Mouse (Mus musculus): ENCODE data around the gene Atg16l1.
A peak's percentile ranks its signal among the peaks of the same experiment; 100 is the strongest.

Atg16l1 gene

GRCm38 (mm10) chr1:87755641-87756470, at the start of gene Atg16l1:
Atg16l1 (plus strand) TSS chr1:87755870.
- DNase-seq = peak; percentile 90

DNA sequence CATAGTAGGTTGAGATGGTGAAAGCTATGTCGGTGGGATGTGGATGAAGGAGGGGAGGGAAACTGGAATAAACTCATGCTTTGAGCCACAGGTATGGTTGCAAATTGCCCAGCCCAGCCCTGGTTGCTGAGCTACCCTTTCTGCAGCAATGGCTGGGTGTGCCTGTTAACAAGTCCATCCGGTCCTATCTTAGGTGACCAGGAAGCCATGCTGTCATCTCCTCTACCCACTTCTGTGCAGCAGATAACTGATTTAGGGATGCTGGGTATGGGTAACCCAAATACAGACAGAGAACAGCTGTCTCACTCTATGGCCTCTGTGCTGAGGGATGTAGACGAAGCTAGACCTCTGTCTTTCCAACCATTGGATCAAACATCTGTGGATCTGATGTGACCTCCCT, 49.3 kb upstream of the Atg16l1 start:
- DNase-seq = no peak

DNA sequence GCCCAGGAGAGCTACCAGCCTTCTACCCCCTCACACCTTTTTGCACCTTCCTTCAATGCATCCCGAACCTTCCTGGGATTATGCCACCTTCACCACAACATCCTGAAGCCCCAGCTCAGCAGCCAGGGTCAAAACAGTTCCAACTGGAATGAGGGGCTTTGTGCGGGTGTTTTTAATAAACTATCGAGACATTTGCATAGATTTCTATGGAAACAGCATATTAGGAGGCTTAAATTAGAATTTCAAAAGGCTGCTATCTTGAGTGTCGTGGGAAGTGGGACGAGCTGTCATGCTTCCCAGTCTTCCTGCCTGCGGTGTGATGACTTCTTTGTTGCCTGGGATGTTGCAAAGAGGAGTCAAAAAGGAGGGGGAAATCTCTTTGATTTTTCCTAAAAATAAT, 46.6 kb upstream of the Atg16l1 start:
- DNase-seq = no peak

DNA sequence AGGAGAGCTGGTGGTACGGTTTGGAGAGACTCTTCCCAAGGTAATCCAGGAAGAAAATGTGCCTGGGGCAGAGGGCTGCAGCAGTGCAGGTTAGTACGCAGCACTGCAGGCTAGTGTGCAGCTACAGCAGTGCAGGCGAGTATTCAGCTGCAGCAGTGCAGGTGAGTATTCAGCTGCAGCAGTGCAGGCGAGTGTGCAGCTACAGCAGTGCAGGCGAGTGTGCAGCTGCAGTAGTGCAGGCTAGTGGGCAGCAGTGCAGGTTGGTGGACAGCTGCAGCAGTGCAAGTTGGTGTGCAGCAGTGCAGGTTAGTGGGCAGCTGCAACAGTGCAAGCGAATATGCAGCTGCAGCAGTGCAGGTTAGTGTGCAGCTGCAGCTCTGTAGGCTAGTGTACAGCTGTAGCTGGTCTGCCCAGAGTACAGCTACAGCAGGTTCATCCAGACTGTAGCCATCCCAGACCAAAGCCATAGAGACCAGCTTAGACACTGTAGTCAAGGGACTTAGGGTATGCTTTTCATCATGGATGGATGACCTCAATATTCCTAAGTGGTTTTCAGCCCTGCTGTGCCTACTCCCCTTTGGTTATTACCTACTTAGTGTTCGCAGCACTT, 45.9 kb upstream of the Atg16l1 start:
- DNase-seq = no peak

DNA sequence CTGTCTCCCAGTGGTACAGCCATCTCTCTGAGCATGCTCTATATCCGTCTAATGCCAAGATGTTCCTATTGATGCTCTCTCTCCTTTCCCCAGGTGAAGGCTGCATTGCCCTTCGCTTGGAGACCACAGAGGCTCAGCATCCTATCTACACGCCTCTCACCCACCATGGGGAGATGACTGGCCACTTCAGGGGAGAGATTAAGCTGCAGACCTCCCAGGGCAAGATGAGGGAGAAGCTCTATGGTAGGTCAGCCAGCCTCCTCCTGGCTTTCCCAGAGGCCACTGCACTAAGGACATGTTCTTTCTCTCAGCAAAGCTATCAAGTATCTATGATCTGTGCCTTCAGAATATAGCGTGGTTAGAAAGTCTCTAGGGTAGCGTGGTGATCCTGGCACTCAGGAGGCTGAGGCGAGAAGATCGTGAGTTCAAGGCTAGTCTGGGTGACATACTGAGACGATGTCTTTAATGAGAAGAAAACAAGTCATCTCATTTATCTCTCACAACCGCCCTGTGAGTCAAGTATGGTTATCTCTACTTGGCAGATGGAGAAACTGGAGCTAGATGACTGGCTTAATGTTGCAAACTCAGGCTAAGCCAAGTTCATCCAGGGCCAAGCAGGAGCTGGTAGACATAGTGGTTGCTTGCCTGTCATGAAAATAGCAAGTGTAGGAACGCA, 43.6 kb upstream of the Atg16l1 start:
- DNase-seq = no peak

DNA sequence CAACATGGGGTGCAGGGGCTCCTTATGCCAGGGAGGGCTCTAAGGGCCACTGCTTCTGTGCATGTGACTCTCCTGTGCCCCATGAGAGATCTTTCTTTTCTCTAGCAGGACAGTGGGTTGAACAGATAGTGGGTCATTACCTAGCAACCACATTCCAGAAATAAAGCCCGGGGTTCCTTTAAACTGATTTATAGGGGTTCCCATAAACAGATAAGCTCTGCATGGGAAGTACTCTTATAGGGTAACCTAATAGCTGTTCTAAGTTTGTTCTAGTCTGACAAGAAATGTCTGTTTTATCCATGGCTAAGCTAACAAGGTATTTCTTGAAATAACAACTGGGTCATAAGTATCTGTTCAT, 43.1 kb upstream of the Atg16l1 start:
- no peak for DNase-seq

DNA sequence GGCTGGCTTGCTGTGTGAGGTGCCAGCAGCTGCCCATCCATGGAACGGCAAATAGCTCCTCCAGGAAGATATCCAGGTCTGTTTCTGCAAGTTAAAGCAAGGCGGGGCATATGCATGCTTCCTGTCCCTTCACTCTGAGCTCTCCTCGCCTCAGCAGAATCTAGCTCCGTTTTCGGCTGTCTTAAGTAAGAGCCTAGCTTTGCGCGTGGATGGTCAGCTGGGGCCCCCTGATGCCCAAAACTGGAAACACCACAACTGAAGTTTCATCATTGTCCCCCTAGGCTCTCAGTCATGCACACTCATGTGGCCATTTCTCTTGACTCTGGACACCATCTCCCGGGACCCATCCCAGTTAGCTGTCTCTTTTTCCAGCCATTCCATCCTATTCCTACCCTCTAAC, 34.3 kb upstream of the Atg16l1 start:
- peak; percentile 55 for DNase-seq

DNA sequence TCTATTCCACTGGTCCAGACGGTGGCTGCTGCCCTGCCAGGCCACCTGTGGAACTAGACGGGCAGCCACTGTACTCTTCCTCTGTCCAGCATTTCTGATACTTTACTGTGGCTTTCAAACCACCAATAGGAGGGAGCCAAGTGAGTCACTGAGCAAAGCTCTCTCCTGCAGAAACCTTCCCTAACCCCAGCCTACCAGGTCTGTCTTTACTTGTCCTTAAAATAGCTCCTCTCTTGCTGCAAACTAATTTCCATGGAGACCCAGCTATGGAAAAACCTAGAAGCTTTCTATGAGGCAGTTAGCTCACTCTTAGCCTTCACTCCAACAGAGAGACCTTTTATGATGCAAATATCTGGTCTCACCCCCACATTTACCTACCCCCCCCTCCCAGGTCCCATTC, 33.6 kb upstream of the Atg16l1 start:
- no peak for DNase-seq

DNA sequence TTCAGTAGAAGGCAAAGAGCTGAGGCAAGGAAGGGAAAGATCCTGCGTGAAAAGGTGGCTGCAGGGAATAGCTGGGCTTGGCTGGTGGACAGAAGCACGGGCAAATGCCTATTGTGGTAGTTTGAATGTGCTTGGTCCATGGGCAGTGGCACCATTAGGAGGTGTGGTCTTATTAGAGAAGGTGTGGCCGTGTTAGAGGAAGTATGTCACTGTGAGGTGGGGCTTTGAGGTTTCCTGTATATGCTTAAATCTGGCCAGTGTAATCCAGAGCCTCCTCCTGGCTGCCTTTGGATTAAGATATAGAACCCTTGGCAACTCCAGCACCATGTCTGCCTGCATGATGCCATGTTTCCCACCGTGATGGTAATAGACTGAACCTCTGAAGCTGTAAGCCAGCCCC, 32.3 kb upstream of the Atg16l1 start:
- no peak for DNase-seq

DNA sequence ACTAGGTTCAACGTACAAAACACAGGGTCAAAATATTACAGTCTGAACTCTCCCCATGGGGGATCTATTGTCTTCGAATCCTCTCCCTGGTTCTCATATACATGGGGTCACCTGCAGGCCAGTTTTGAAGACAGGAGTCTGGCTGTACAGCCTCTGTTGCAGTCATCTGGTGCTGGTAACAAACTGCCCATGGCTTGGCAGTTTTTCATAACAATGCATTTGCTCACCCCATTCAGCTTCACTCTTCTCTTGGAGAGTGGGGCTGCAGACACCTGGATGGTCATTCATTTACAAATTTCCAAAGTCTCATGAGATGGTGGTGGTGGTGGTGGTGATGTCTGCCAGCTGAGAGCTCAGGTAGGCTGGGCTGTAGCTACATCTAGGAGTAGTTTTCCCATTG, 26.6 kb upstream of the Atg16l1 start:
- DNase-seq = no peak

GRCm38 (mm10) chr1:87729850-87730249, 25.8 kb upstream of the Atg16l1 start:
- DNase-seq = no peak

GRCm38 (mm10) chr1:87730271-87730670, 25.4 kb upstream of the Atg16l1 start:
- no peak for DNase-seq

- no peak for DNase-seq
Measured at GRCm38 (mm10) chr1:87733212-87733611, 22.5 kb upstream of the Atg16l1 start.

DNA sequence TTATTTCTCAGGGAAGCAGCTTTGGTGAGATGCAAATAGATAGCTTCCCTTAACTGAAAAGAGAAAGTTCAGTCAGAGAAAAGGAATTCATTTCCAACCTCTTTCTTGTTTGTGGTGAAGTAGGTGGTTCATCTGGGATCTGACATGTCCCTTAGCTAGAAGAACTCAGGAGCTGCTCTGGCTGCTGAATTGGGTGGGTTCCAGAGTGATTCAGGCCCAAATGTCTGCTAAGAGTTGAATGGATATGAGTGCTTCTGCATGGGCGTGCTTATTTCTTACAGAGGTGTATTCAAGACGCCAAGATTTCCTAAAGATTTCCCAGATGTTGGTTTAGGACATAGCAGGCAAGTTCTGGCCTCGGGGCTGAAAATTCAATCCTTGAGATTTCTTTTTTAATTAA, 21.5 kb upstream of the Atg16l1 start:
- no peak for DNase-seq

DNA sequence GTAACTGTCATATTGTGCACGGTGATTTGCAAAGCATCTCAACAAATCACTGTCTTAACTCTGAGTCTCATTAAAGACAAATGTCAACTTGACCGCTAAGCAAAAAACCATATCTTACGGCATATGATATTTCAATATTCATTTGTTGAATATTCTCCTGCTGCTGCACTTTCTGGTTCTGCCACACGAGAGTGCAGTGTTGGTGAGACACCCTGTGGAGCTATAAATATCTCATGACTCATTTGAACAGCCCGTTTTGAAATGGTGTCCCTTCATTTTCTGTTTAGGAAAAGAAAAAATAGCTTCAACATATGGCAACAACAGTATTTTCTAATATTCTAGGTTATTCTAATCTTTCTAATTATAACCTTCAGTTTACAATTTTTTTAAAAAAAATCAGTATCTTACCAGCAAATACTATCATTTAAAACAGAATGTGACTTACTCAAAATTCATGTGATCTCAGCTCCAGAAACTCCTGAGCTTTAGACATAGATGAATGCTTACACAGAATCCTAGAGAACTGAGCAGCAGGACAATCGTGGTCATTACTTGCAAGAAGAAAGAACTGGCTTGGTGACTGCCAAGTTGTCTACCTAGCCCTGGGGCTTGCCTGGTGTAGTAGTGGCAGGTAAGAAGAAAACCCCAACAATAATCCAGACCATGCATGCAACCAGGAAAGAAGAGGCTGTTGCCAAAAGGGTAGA, 14.9 kb upstream of the Atg16l1 start:
- no peak for DNase-seq

DNA sequence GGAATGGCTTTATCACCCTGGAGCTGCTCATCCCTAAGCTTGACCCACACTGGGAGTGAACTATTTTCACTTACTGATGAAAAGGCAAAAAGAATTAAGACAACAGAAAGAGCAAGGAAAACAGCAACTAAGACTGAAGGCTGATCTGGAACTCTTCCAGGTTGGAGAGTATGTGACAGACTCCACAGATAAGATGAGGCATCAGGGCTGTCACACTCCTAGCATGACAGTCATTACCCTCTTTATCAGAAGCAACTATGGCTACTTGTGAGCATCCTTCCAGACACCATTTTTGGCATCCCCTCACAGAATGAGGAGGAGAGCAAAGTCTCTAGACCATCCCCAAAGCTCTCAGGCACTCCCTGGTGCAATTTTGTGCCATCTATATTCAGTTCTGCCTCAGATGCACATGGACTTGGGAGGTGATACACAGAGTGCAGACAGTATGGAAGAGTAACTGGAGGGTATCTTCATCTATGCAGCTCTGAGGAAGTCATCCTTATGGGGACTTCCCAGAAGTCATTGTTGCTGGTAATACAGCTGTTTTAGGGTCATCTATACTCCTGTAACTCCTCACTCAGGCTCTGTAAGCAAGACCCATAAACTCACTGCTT, 6.2 kb upstream of the Atg16l1 start:
- DNase-seq = no peak

DNA sequence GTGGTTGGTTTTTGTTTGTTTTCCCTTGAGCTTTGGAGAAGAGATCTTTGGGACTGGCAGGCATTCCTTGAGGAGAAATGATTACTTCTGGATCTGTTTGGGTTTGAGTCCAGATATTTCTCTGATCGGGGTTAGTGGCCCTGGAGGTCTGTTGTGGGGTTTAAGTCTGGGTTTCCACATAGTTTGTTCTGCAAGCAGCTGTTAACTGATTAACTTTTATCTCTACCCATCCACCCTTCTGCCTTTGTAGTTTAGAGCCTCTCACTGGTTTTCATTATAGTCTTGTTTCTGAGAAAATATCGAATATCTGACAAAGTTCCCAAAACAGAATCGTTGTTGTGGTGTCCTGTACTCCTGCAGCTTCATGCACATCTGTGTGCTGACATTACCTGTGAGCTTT, 8.2 kb downstream of the Atg16l1 start:
- no peak for DNase-seq

DNA sequence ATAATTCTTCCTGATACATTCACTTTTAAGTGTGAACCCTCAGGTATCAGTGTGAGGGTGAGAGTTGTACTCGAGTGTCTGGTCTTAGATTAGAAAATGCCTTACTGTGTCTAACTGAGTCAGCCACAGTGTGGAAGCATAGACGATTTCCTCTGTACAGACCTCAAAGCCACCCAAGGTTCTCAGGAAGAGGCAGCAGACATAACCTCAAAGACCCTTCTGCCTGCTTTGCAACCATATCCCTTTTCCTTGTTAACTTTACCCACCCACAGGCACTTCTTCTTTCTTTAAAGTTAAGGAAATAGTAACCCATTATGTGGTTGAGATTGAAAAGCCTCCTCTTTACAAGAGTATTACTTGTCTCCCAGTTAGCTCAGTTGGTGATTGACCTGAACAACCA, 10.1 kb downstream of the Atg16l1 start:
- DNase-seq = no peak

DNA sequence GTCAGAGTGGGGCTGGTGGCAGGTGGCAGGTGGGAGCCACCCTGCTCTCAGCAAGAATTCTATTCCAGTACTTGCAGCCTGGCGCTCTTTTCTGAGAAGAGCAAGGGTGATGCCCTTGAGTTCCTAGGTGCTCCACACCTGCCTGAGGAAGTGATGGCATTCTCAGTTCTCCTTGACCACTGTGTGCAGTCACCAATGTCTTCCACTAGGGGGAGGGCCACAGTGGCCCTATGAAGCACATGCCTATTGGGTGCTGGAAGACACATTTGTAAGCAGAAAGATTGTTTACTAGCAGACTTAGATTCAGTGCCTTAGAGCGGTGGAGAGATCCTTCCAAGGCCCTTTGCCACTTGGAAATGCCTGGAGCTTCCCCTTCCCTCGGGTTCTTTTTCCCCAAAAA, 10.6 kb downstream of the Atg16l1 start:
- DNase-seq = no peak

- DNase-seq = no peak
Measured at GRCm38 (mm10) chr1:87769263-87769662, 13.6 kb downstream of the Atg16l1 start.

DNA sequence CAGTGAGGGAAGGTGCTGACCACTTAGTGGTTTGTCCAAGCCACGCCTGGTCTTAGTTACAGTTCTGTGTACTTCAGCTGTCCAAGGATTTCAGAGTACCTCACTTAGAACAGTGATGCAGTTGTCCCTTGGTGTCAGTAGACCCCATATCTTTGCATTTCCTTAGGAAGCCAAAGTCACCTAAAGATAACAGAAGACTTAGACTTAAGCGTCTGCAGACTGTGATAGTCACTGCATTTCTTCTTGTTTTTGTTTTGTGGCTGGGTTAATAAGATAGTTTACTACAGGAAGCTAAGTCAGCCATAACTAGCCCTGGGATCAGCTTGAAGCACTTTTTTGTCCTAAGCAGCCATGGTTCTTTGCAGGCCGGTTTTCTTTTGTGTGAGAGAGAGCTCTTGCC, 14.8 kb downstream of the Atg16l1 start:
- no peak for DNase-seq

GRCm38 (mm10) chr1:87771724-87772123, 16.1 kb downstream of the Atg16l1 start:
- DNase-seq = no peak

DNA sequence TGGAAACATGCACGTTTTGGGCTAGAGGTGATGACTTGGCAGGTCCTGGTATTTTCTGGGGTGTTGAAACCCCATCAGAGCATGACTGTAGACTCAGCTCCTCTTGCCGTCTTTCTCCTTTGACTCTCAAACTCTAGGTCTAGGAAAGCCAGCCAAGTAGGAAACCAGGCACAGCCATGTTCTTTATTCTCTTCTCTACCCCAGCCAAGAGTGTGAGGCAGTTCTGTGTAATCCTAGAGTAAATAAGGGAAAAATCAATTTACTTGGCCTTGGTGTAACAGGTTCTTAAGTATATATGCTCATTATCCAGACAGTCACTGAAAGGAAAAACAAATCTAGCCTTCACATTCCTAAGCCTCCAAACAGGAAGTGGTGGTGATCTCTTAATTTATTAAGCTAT, 17.7 kb downstream of the Atg16l1 start:
- DNase-seq = no peak
